Mouse (Mus musculus): ENCODE results near the gene Rspry1. TPM values are rescaled to one million over a fixed set of nuclear protein-coding genes. Genes with fewer than 3 reads are reported as not detected.
A peak's percentile ranks its signal among the peaks of the same experiment; 100 is the strongest.

Rspry1 gene
- 33.8 and 40.1 TPM in 2 replicates for polyA plus RNA-seq (2015; fragmentation: Nextera tagmentation; extraction: Ambion mirVana)

- peak; percentile 100 for DNase-seq (ENCODE audit: low spot score)
Observed at GRCm38 (mm10) chr8:94601607-94602385, at the start of gene Rspry1, which contains the start of gene Fam192a. Rspry1 (plus strand) TSS chr8:94601937. Fam192a (minus strand) TSS chr8:94601997.

- no peak for DNase-seq (ENCODE audit: low spot score)
Observed at GRCm38 (mm10) chr8:94552696-94553095, 49.0 kb upstream of the Rspry1 start.

- no peak for DNase-seq (ENCODE audit: low spot score)
Observed at GRCm38 (mm10) chr8:94557281-94557680, 44.5 kb upstream of the Rspry1 start.

- no peak for DNase-seq (ENCODE audit: low spot score)
Observed at GRCm38 (mm10) chr8:94561256-94561655, 40.5 kb upstream of the Rspry1 start.

- DNase-seq (ENCODE audit: low spot score): no peak
Observed at GRCm38 (mm10) chr8:94564421-94564820, 37.3 kb upstream of the Rspry1 start.

GRCm38 (mm10) chr8:94566033-94566432, 35.7 kb upstream of the Rspry1 start:
- DNase-seq (ENCODE audit: low spot score): no peak

- DNase-seq (ENCODE audit: low spot score): no peak
Observed at GRCm38 (mm10) chr8:94566446-94567158, 35.1 kb upstream of the Rspry1 start.

- DNase-seq (ENCODE audit: low spot score): no peak
Observed at GRCm38 (mm10) chr8:94567159-94567849, 34.4 kb upstream of the Rspry1 start.

GRCm38 (mm10) chr8:94568098-94568497, 33.6 kb upstream of the Rspry1 start:
- DNase-seq (ENCODE audit: low spot score): no peak

- no peak for DNase-seq (ENCODE audit: low spot score)
Observed at GRCm38 (mm10) chr8:94569419-94569818, 32.3 kb upstream of the Rspry1 start.

GRCm38 (mm10) chr8:94571896-94572295, 29.8 kb upstream of the Rspry1 start:
- DNase-seq (ENCODE audit: low spot score): no peak

GRCm38 (mm10) chr8:94574159-94574907, 27.4 kb upstream of the Rspry1 start:
- DNase-seq (ENCODE audit: low spot score): no peak

- no peak for DNase-seq (ENCODE audit: low spot score)
Observed at GRCm38 (mm10) chr8:94575148-94575547, 26.6 kb upstream of the Rspry1 start.

- no peak for DNase-seq (ENCODE audit: low spot score)
Observed at GRCm38 (mm10) chr8:94581820-94582483, 19.8 kb upstream of the Rspry1 start.

- DNase-seq (ENCODE audit: low spot score): no peak
Observed at GRCm38 (mm10) chr8:94582569-94582968, 19.2 kb upstream of the Rspry1 start.

GRCm38 (mm10) chr8:94584238-94584817, 17.4 kb upstream of the Rspry1 start:
- peak; percentile 24 for DNase-seq (ENCODE audit: low spot score)

GRCm38 (mm10) chr8:94591691-94592090, 10.0 kb upstream of the Rspry1 start:
- no peak for DNase-seq (ENCODE audit: low spot score)

- no peak for DNase-seq (ENCODE audit: low spot score)
Observed at GRCm38 (mm10) chr8:94594211-94594610, 7.5 kb upstream of the Rspry1 start.

GRCm38 (mm10) chr8:94600478-94600877, 1.3 kb upstream of the Rspry1 start:
- no peak for DNase-seq (ENCODE audit: low spot score)

- no peak for DNase-seq (ENCODE audit: low spot score)
Observed at GRCm38 (mm10) chr8:94601034-94601606, 617 bp upstream of the Rspry1 start.

Measured in thymus, postnatal 0 days (tissue).